Mouse (Mus musculus) liver, embryonic 15.5 days (tissue): Measurements from ENCODE around the gene Krt16. TPM values are rescaled to one million over a fixed set of nuclear protein-coding genes. Genes with fewer than 3 reads are reported as not detected.

ENCODE experiments used
- ATAC-seq: fragments of 200-750 bp; cut with Nextera tagmentation; 2 replicates; pipeline ENCODE4 v1.8.0; 2017; ENCODE audit warnings: moderate number of reproducible peaks, mild to moderate bottlenecking, moderate library complexity; ENCODE audit not compliant: insufficient read depth
- H3K27ac ChIP-seq: fragments of 300-500 bp; sonication (generic); replicated peaks from 2 replicates; pipeline ENCODE4 v1.5.1; 2015; ENCODE audit warnings: mild to moderate bottlenecking, inconsistent platforms
- H3K27me3 ChIP-seq: fragments of 300-500 bp; sonication (generic); 2 replicates; pipeline ENCODE4 v1.6.1; 2015; ENCODE audit warnings: mild to moderate bottlenecking, inconsistent platforms
- H3K36me3 ChIP-seq: fragments of 300-500 bp; sonication (generic); replicated peaks from 2 replicates; pipeline ENCODE4 v1.6.1; 2015; ENCODE audit warnings: moderate library complexity, mild to moderate bottlenecking, inconsistent platforms
- H3K4me1 ChIP-seq: fragments of 300-500 bp; sonication (generic); replicated peaks from 2 replicates; pipeline ENCODE4 v1.6.1; 2015; ENCODE audit warnings: inconsistent platforms
- H3K4me2 ChIP-seq: fragments of 300-500 bp; sonication (generic); 2 replicates; pipeline ENCODE4 v1.6.1; 2015; ENCODE audit warnings: moderate library complexity, mild to moderate bottlenecking, inconsistent platforms
- H3K4me3 ChIP-seq: fragments of 300-500 bp; sonication (generic); replicated peaks from 2 replicates; pipeline ENCODE4 v1.5.1; 2015; ENCODE audit warnings: mild to moderate bottlenecking, inconsistent platforms
- H3K9ac ChIP-seq: fragments of 300-500 bp; sonication (generic); 2 replicates; pipeline ENCODE4 v1.6.1; 2015; ENCODE audit warnings: moderate library complexity, mild to moderate bottlenecking, inconsistent platforms
- H3K9me3 ChIP-seq: fragments of 300-500 bp; sonication (generic); replicated peaks from 2 replicates; pipeline ENCODE4 v1.6.1; 2016; ENCODE audit warnings: inconsistent platforms
- WGBS: fragments of 180-500 bp; shearing (Covaris S2); methylation state at CpG from one replicate; pipeline ENCODE4 v1.1.7; 2015; ENCODE audit warnings: mixed read lengths; ENCODE audit not compliant: insufficient replicate concordance; 5-methylcytosine and 5-hydroxymethylcytosine counted together
- polyA plus RNA-seq: library from polyadenylated mRNA; unstranded; fragments of >200 nt; fragmentation: Nextera tagmentation; extraction: Ambion mirVana; gene quantifications from 2 replicates; pipeline ENCODE4 v1.2.1, GENCODE M21; 2015

Gene Krt16
- polyA plus RNA-seq: not detected in 2 replicates

DNA sequence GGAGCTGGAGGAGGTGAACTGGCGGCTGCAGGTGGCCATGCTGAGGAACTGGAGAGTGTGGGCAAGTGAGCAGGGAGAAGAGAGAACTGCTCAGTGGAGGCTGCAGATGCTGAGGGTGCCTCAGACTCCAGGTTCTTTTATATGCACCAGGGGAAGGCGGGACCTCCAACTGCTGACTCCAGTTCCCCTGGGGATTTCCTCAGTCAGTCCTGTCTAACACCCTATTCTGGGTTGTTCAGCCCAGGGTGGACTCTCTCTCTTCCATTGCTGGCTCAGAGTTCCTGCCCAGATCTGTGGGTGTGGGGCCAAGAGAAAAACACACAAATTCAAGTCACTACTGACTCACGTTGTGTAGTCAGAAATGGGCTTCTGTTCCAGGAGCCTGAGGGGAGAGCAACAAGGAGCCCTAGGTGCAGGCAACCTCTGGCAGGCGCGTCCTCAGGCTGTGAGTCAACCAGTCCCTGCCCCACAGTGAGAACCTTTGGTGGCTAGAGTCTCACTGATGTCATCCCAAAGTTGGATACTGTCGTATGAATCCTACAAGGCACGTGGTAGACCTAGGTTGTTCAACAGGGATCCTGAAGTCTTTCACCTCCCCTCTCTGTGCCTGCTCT is at the start of gene Krt16:
Krt16 (minus strand) TSS at position 51 of the 614 bp plus-strand sequence.
- WGBS: 59% methylated on average over 7 of the region's 7 CpGs
- no peak within 1 kb of the TSS for H3K9ac ChIP-seq
- H3K36me3 ChIP-seq: no peaks in the 10 kb centered on the region
- no peaks in the 10 kb centered on the region for H3K4me1 ChIP-seq
- no peak within 1 kb of the TSS for H3K4me3 ChIP-seq
- no peaks in the 10 kb centered on the region for H3K9me3 ChIP-seq
- H3K4me2 ChIP-seq: no peak within 1 kb of the TSS
- ATAC-seq: no peak
- H3K27ac ChIP-seq: no peak within 1 kb of the TSS
- no peaks in the 10 kb centered on the region for H3K27me3 ChIP-seq

DNA sequence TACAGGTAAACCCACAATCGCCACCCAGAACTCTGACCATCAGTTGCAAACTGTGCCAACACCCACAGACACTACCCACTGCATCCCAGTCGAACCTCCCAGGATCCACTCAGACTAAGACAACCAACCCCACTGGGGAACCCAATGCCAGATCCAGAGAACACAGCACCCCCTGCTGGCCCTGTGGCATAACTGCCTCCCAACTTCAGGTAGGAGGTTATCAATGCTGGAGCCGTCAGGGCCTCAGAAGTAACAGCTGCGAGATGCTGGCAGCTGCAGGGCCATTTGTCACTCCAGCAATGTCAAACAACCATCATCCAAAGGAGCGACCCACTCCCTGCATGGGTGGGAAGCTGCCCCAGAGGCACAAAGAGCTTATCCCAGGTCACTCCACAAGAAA is 49.1 kb upstream of the Krt16 start:
- Histone ChIP-seq H3K4me1 (peaks cover 4% of the 10 kb centered on the region), H3K36me3 (no peaks in the 10 kb centered on the region), H3K9ac (no peak overlapping the region), H3K27me3 (peaks cover 13% of the 10 kb centered on the region; the same call in 1 of the 2 replicates), H3K4me3 (no peak overlapping the region), H3K9me3 (no peaks in the 10 kb centered on the region), H3K27ac (no peak overlapping the region), H3K4me2 (peak overlapping the region; percentile 46)
- 27% methylated on average over 5 of the region's 5 CpGs for whole genome bisulfite sequencing
- no peak for ATAC-seq

DNA sequence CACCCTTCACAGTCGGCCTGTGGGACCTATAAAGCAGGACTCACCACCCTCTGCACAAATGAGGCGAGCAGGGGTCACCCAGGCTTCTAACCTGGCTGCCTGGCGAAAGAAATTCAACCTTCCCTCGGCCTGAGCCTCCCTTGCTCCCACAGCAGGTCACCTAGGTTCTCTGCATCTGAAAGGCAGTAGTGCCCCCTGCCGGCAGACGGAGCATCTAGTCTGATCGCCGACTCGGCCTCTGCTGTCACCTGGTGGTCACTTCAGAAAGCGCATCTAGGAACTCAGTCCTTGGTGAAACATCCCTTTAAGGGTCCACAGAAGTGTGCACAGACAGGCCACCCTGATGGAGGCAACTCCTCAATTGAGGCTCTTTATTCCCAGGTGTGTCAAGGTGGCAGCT is 46.6 kb upstream of the Krt16 start:
- Histone ChIP-seq H3K4me3 (no peak overlapping the region), H3K9me3 (no peaks in the 10 kb centered on the region), H3K4me1 (peaks cover 4% of the 10 kb centered on the region), H3K9ac (no peak overlapping the region), H3K4me2 (no peak overlapping the region), H3K27ac (no peak overlapping the region), H3K36me3 (no peaks in the 10 kb centered on the region), H3K27me3 (peaks cover 13% of the 10 kb centered on the region; the same call in 1 of the 2 replicates)
- no peak for ATAC-seq
- WGBS: 4% methylated on average over 10 of the region's 10 CpGs

DNA sequence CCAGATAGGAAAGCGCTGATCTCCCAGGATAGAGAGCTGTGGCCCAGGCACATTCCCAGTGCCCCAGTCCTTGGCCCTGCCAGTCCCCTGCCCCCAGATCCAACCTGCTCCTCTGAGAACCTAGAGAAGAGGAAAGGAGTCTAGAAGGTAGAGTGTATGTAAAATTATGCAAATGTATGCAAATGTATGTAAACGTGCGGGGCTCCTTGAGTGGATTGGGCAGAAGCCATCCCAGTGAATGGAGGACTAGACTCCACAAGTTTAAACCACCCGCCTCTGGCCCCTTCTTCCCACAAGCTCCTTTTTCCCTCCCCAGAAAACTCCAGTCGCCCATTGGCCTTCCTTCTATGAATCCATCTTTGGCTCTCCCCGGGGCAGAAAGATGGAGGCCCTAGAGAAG is 44.2 kb upstream of the Krt16 start:
- H3K27me3 ChIP-seq: peaks cover 13% of the 10 kb centered on the region; the same call in 1 of the 2 replicates
- H3K36me3 ChIP-seq: no peaks in the 10 kb centered on the region
- WGBS: 58% methylated on average over 6 of the region's 6 CpGs
- H3K9ac ChIP-seq: no peak overlapping the region
- no peak overlapping the region for H3K27ac ChIP-seq
- H3K4me2 ChIP-seq: no peak overlapping the region
- H3K4me3 ChIP-seq: no peak overlapping the region
- ATAC-seq: no peak
- peaks cover under 1% of the 10 kb centered on the region; the same call in 1 of the 2 replicates for H3K4me1 ChIP-seq
- no peaks in the 10 kb centered on the region for H3K9me3 ChIP-seq

DNA sequence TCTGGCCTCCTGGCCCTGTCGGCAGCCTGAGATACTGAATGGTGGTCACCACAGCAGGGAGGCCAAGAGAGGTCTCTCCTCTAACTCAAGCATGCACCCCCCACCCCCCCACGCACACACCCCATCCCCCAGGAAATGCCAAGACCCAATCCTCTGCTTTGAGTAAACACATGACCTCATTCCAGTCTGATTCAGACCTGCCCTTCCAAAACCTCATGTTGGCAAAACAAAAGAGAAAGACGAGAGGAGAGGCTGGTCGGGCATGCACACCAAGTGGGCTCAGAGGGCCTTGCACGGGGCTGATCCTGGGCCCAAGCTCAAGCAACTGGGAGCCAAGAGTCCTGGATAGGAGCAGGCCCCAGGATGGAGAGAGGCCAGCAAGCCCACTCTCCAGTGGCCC is 41.5 kb upstream of the Krt16 start:
- no peaks in the 10 kb centered on the region for H3K9me3 ChIP-seq
- 0 out of 2 replicates have a peak, but pooled peaks cover 3% of the 10 kb centered on the region for H3K27me3 ChIP-seq
- no peak for ATAC-seq
- no peak overlapping the region for H3K9ac ChIP-seq
- H3K36me3 ChIP-seq: no peaks in the 10 kb centered on the region
- H3K4me2 ChIP-seq: no peak overlapping the region
- no peak overlapping the region for H3K27ac ChIP-seq
- H3K4me1 ChIP-seq: no peaks in the 10 kb centered on the region
- 46% methylated on average over 5 of the region's 5 CpGs for WGBS
- H3K4me3 ChIP-seq: no peak overlapping the region

DNA sequence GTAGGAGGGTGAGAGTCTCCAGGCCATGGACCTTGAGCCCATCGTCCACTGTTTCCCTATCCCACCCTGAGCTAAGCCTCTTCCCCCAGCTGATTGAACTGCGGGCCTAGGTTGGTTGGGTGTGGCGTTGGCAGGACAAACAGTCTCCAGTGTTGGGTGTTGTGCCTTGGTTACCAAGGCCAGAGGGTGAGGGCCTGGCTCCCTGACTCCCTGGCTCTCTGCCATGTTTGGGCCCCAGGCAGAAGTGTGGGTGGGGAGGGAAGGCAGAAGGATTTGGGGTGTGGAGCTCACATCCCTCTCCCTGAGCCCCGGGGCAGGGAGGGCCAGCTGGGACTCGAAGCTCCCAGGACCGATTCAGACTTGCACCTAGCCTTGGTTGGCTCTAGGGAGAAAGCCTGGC is 40.2 kb upstream of the Krt16 start:
- H3K4me1 ChIP-seq: no peaks in the 10 kb centered on the region
- no peaks in the 10 kb centered on the region for H3K36me3 ChIP-seq
- no peak overlapping the region for H3K27ac ChIP-seq
- no peak overlapping the region for H3K4me2 ChIP-seq
- H3K9ac ChIP-seq: no peak overlapping the region
- ATAC-seq: no peak
- WGBS: 66% methylated on average over 6 of the region's 6 CpGs
- no peak overlapping the region for H3K4me3 ChIP-seq
- no peaks in the 10 kb centered on the region for H3K9me3 ChIP-seq
- no peaks in the 10 kb centered on the region for H3K27me3 ChIP-seq

DNA sequence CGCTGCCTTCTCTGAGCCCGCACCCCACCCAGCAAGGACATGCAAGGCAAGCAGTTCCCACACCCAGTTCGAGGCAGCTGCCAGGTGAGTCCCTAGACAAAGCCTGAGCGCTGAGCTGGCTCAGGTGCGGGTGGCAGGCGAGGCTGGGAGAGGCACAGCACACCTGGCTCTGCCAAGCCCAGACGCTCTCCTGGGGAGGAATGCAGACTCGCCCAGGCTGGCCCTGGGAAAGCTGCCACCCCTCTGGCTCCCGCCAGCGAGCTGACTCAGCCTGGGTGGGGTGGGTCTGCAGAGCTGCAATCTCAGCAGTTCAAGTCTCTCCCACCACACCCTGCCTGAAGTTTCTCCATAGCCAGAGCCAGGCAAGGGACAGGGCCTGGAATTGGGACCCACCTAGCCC is 38.3 kb upstream of the Krt16 start:
- no peaks in the 10 kb centered on the region for H3K9me3 ChIP-seq
- WGBS: 51% methylated on average over 10 of the region's 10 CpGs
- no peaks in the 10 kb centered on the region for H3K4me1 ChIP-seq
- no peak overlapping the region for H3K27ac ChIP-seq
- ATAC-seq: no peak
- no peaks in the 10 kb centered on the region for H3K27me3 ChIP-seq
- no peak overlapping the region for H3K4me3 ChIP-seq
- H3K9ac ChIP-seq: no peak overlapping the region
- no peak overlapping the region for H3K4me2 ChIP-seq
- no peaks in the 10 kb centered on the region for H3K36me3 ChIP-seq

DNA sequence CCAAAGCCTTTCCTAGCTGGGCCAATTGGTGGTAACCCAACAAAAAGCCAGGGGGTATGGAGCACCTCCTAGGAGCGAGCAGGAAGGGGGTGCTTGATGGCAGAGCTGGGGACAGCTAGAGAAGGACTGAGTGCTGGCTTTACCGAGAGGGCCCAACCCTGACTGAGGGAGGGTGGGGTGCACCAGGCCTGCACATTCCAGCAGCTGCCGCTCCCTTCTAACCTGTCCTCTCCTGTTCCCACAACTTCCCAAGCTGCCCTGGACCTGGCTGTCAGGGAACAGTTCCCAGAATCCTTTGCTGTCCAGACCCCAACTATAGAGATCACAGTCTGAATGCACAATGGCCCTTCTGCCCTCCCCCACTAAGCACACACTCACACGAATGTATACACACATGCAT is 36.3 kb upstream of the Krt16 start:
- Histone ChIP-seq H3K27me3 (0 out of 2 replicates have a peak, but pooled peaks cover 4% of the 10 kb centered on the region), H3K27ac (no peak overlapping the region), H3K4me1 (no peaks in the 10 kb centered on the region), H3K9ac (no peak overlapping the region), H3K4me2 (no peak overlapping the region), H3K4me3 (no peak overlapping the region), H3K9me3 (no peaks in the 10 kb centered on the region), H3K36me3 (no peaks in the 10 kb centered on the region)
- WGBS: 62% methylated on average over 4 of the region's 4 CpGs
- ATAC-seq: no peak

DNA sequence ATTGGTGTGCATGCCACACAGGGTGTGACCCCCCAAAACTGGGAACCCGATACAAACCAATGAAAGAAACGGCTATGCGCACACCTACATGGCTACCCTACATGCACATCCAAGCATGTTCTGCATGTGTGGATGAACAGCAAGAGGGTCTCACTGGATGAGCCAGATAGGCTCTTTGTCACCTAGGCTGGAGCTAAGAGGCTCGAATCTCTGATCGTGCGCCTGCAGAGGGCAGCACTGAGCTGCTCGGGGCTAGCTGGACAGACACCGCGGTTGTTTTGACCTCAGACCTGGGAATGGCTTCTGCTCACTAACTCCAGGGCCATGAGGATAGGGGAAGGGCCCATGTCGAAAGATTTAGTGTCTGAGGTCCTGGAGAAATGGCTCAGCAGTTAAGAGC is 33.8 kb upstream of the Krt16 start:
- H3K27me3 ChIP-seq: 0 out of 2 replicates have a peak, but pooled peaks cover 4% of the 10 kb centered on the region
- H3K9me3 ChIP-seq: no peaks in the 10 kb centered on the region
- H3K27ac ChIP-seq: no peak overlapping the region
- 24% methylated on average over 10 of the region's 10 CpGs for WGBS
- no peak overlapping the region for H3K9ac ChIP-seq
- ATAC-seq: no peak
- H3K4me3 ChIP-seq: no peak overlapping the region
- no peaks in the 10 kb centered on the region for H3K4me1 ChIP-seq
- no peaks in the 10 kb centered on the region for H3K36me3 ChIP-seq
- H3K4me2 ChIP-seq: no peak overlapping the region

DNA sequence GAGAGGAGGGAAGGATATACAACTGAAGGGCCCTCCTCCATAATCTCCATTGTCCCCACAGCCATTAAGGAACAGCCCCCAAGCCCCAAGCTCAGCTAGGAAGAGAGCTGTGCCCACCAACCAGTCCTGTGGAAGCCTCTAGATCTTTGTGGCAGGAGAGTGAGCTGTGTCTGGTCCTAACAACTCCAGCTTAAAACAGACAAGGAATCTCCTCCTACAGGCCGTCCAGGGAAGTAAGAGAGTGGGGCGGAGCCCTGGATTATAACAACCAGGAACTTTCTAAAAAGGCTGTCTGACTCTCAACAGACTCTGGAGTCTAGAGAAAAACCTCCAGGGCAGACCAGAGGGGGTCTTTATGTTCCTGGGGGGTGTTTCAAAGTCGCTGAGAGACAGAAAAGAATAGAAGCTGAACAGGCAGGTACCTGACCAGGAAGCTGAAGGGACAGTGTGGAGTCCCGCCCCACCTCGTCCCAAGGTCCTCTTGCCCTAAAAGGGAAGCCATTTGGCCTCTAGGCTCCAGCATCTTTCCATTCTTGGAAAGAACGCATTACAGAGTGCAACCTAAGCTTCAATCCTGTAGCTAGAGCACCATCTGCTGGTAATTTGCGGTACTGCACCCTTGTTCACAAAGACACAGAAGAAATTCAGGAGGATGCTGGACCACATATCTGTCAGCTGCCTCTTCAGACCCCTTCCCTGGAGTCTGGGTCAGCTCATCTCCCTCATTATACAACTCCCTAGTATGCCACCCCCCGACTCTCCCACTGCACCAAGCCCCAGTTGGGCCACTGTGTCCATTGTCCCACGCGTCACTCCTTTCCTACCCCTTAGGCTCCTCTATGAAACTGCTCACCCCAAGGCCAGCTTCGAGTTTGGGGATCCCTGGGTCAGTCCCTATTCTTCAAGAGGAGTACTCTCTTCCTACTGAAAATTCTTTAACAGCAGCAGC is 33.2 kb upstream of the Krt16 start:
- WGBS: 23% methylated on average over 11 of the region's 11 CpGs
- Histone ChIP-seq H3K4me1 (no peaks in the 10 kb centered on the region), H3K9ac (no peak overlapping the region), H3K36me3 (no peaks in the 10 kb centered on the region), H3K4me3 (no peak overlapping the region), H3K4me2 (no peak overlapping the region), H3K27me3 (0 out of 2 replicates have a peak, but pooled peaks cover 4% of the 10 kb centered on the region), H3K9me3 (no peaks in the 10 kb centered on the region), H3K27ac (no peak overlapping the region)
- ATAC-seq: no peak

DNA sequence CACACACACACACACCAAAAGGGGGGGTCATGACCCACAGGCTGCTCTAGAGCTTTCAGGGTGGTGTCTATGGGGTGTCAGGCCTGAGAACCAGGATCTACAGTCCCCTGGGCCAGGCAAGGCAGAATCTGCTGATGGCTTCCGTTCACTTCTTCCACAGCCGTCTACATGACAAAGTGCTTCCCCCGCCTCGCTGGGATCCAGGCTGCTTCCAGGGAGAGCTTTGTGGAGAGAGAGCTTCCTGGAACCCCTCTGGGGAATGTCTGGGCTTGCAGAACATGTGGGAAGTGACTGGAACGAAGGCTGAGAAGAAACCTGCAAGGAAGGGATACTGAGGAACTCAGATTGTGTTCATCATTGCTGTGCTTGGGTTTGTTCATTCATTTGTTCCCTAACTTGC is 30.1 kb upstream of the Krt16 start:
- no peak for ATAC-seq
- 0 out of 2 replicates have a peak, but pooled peaks cover 4% of the 10 kb centered on the region for H3K27me3 ChIP-seq
- no peak overlapping the region for H3K4me2 ChIP-seq
- no peak overlapping the region for H3K27ac ChIP-seq
- 33% methylated on average over 5 of the region's 5 CpGs for WGBS
- H3K9me3 ChIP-seq: no peaks in the 10 kb centered on the region
- H3K9ac ChIP-seq: no peak overlapping the region
- H3K4me1 ChIP-seq: no peaks in the 10 kb centered on the region
- no peaks in the 10 kb centered on the region for H3K36me3 ChIP-seq
- H3K4me3 ChIP-seq: no peak overlapping the region
